Mouse (Mus musculus) telencephalon, adult 2 months (tissue): ENCODE measurements around the gene Tcaf3.

Experiments used
- DNase-seq: peaks from one replicate; pipeline ENCODE4 v3.0.0-alpha.2; 2011; ENCODE audit warnings: low read depth, low spot score

Gene Tcaf3

DNA sequence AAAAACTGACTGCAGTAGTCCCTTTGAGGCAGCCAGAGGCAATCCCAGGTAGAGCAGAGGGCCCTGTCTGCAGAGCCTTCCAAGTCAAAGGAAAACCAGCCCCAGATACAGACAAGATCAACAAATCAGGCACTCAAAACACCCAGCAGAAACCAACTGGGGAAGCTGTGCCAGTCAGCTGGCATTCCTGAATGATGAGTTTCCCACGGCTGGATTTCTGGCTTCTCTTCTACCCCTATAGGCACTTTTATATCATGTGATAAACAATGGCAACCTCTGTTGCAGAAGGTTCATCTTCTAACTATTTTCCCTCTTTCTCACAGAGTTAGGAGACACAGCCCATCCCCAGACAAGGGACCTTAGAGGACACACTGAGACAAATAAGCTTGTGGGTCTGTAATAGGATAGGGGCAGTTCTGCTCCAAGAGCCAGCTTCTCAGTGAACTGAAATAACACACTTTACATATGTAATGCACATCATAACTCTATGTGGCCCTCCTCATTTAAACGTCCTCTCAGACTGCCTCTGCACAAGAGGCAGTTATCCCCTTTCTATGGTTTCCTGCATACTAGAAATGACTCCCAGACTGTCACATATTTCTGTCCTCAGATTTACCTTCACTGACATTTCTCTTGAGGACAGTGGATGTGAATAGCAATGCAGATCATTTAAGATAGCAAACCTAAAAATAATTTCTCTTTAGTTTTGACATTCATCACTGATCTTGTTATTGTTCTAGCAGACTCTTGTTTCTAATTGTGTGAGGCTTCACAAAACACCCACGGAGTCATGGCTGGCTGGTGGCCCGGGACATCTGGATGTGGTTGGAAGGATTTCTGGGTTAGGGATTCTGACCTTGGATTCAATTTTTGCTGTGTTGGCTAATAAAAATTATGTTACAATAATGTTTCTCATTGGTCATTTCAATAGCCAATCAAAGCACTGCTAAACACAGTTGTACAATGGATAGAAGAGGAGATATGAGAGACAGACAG lies 55.2 kb downstream of the Tcaf3 start:
- no peak for DNase-seq

DNA sequence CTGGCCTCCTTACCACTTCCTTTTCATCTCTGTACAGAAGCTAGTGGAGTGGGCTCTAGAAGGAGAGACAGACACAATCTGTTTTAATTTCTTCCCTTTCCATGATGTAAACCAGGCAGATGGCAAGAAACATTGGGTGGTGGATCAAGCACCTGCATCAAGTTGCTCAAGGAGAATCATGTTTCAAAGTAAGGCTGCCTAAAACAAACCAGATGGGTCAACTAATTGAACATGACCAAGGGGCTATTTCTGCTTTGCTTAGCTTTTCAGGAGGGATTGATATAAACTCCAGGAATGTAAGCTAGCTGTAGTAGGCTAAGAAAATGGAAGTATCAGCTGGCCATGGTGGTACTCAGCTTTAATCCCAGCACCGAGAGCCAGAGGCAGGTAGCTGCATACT lies 56.8 kb downstream of the Tcaf3 start:
- no peak for DNase-seq

DNA sequence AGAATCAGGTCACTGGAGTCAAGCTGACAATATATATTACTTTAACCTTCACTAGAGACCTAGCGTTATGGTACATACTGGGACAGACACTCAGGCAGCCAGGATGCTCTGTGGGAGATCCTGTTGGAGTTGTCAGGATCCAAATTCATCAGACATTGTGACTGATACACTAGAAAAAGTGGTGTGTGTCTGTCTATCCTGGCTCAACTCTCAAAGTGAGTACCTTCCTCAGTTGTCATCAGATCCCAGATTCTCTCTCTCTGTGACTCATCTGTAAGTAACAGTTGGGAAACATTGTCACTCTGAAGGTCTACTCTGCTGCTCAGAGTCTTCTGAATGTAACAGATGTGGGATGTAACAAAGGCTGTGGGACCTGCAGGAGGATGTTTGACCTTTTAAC lies 57.8 kb downstream of the Tcaf3 start:
- DNase-seq, result no peak
